Mouse (Mus musculus): ENCODE results near the gene S1pr1. TPM values are rescaled to one million over a fixed set of nuclear protein-coding genes. Genes with fewer than 3 reads are reported as not detected.

The S1pr1 gene
- total and polyA plus RNA-seq, 3 experiments, result 0.08 to 0.13 TPM; not detected in 1

DNA sequence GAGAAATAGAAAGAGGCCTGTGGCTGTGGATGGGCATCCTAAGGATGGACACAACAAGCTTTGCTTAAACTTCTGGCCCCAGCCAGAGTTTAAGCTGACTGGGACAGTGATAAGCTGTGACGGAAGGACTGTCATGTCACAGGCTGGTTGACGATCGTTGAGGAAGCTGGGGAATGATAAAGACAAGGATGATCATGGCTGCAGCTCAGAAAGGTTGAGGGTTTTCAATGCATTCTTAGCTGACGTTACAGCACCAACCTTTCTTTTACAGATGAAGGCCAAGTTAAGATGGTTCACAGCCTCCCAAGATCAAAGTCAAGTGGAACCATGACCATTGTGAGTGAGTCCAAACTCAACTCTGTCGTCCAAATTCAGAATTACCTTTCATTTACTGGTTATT, 40.2 kb downstream of the S1pr1 start:
- Histone ChIP-seq H3K9me3 (replicated peaks; ENCODE audit: insufficient read depth, low read length) (no peaks in the 10 kb centered on the region), H3K27me3 (ENCODE audit: control insufficient read depth in 1 of 2, insufficient read depth in 2 of 2, low read length in 2 of 2) (no peaks in the 10 kb centered on the region), H3K36me3 (ENCODE audit: control insufficient read depth in 1 of 2, insufficient read depth in 2 of 2, low read length in 2 of 2) (peaks cover 0 to 31% of the 10 kb centered on the region in 2 experiments; a peak in 2 of 4 replicates), H3K4me3 (ENCODE audit: control insufficient read depth in 1 of 2, insufficient read depth in 1 of 2, low read depth in 2 of 2, low read length in 2 of 2) (no peak overlapping the region), H3K9ac (ENCODE audit: control insufficient read depth, low read depth, low read length, poor library complexity, severe bottlenecking) (0 out of 2 replicates have a peak overlapping the region, but pooled peaks have one; percentile 6), H3K27ac (ENCODE audit: control insufficient read depth, low read depth, low read length) (peak overlapping the region; percentile 86), H3K79me2 (ENCODE audit: control insufficient read depth, insufficient read depth, low read length, poor library complexity) (no peaks in the 10 kb centered on the region), H3K4me1 (ENCODE audit: control insufficient read depth in 1 of 2, insufficient read depth in 2 of 2, low read length in 2 of 2) (peaks cover 21 to 26% of the 10 kb centered on the region in 2 experiments)
- DNase-seq (ENCODE audit: low read depth, low spot score), result peak; percentile 61
- TF ChIP-seq MXI1 (IDR thresholded peaks at IDR 0.05; ENCODE audit: low read depth, low read length), result peak; percentile 43; the same call in 1 of the 2 replicates
- TF ChIP-seq JUND (IDR thresholded peaks at IDR 0.05; ENCODE audit: low read depth, low read length), result no peak
- TF ChIP-seq UBTF (IDR thresholded peaks at IDR 0.05; ENCODE audit: borderline replicate concordance, insufficient read depth, low read depth, low read length), result no peak
- TF ChIP-seq GATA1 (IDR thresholded peaks at IDR 0.05; ENCODE audit: low read depth, low read length), result peak; percentile 66
- 0 out of 2 replicates have a peak, but pooled peaks have one; percentile 8 for TF ChIP-seq TAL1 (IDR thresholded peaks at IDR 0.05; ENCODE audit: low read length)
- TF ChIP-seq BHLHE40 (IDR thresholded peaks at IDR 0.05; ENCODE audit: borderline replicate concordance, low read depth, low read length), result no peak
- TF ChIP-seq MYC (IDR thresholded peaks at IDR 0.05; ENCODE audit: low read depth, low read length), result no peak
- TF ChIP-seq SMC3 (IDR thresholded peaks at IDR 0.05; ENCODE audit: low read depth, low read length), result no peak
- peak; percentile 75 to 77 for TF ChIP-seq EP300 (IDR thresholded peaks at IDR 0.05; ENCODE audit: low read depth in 1 of 2, low read length in 2 of 2)
- TF ChIP-seq MYB (IDR thresholded peaks at IDR 0.05; ENCODE audit: low read depth, low read length), result 0 out of 2 replicates have a peak, but pooled peaks have one; percentile 33
- no peak for TF ChIP-seq RAD21 (IDR thresholded peaks at IDR 0.05; ENCODE audit: low read depth, low read length)
- peak; percentile 54; the same call in 1 of the 2 replicates for TF ChIP-seq MAX (IDR thresholded peaks at IDR 0.05; ENCODE audit: low read length)
- no peak for TF ChIP-seq ZNF384 (IDR thresholded peaks at IDR 0.05; ENCODE audit: low read depth, low read length)
- peak; percentile 61; the same call in 1 of the 2 replicates for TF ChIP-seq SIN3A (IDR thresholded peaks at IDR 0.05; ENCODE audit: low read length)
- TF ChIP-seq MAZ (IDR thresholded peaks at IDR 0.05; ENCODE audit: low read depth, low read length), result no peak
- TF ChIP-seq USF1 (IDR thresholded peaks at IDR 0.05; ENCODE audit: low read depth, low read length), result no peak
- TF ChIP-seq ZKSCAN1 (IDR thresholded peaks at IDR 0.05; ENCODE audit: low read depth, low read length), result no peak
- no peak for TF ChIP-seq POLR2AphosphoS5 (IDR thresholded peaks at IDR 0.05; ENCODE audit: borderline replicate concordance, low read depth, low read length)
- TF ChIP-seq ZMIZ1 (IDR thresholded peaks at IDR 0.05; ENCODE audit: low read depth, low read length), result 0 out of 2 replicates have a peak, but pooled peaks have one; percentile 42
- peak; percentile 39; the same call in 1 of the 2 replicates for TF ChIP-seq HCFC1 (IDR thresholded peaks at IDR 0.05; ENCODE audit: low read depth, low read length)
- TF ChIP-seq E2F4 (IDR thresholded peaks at IDR 0.05; ENCODE audit: borderline replicate concordance, low read depth, low read length), result no peak
- TF ChIP-seq CHD2 (IDR thresholded peaks at IDR 0.05; ENCODE audit: low read length), result no peak
- TF ChIP-seq MAFK (IDR thresholded peaks at IDR 0.05; ENCODE audit: borderline replicate concordance, low read depth, low read length), result no peak
- no peak for TF ChIP-seq TBP (IDR thresholded peaks at IDR 0.05; ENCODE audit: low read depth, low read length)
- no peak for TF ChIP-seq NELFE (IDR thresholded peaks at IDR 0.05; ENCODE audit: low read depth, low read length)
- TF ChIP-seq GABPA (IDR thresholded peaks at IDR 0.05; ENCODE audit: low read depth, low read length), result no peak
- no peak for TF ChIP-seq POLR2AphosphoS2 (IDR thresholded peaks at IDR 0.05; ENCODE audit: low read length)
- 0 out of 2 replicates have a peak, but pooled peaks have one; percentile 88 for TF ChIP-seq CHD1 (IDR thresholded peaks at IDR 0.05; ENCODE audit: low read depth, low read length)
- TF ChIP-seq MEF2A (IDR thresholded peaks at IDR 0.05; ENCODE audit: extremely low read depth, insufficient replicate concordance, low read depth, low read length, poor library complexity, severe bottlenecking), result no peak
- TF ChIP-seq POLR2A (IDR thresholded peaks at IDR 0.05; ENCODE audit: control insufficient read depth in 1 of 2, insufficient read depth in 1 of 2, low read depth in 1 of 2, low read length in 2 of 2, poor library complexity in 1 of 2), result no peak
- TF ChIP-seq KAT2A (conservative IDR thresholded peaks at IDR 0.05; ENCODE audit: low read depth, low read length), result no peak
- no peak for TF ChIP-seq CTCF (IDR thresholded peaks at IDR 0.05 in 2 of 3, conservative IDR thresholded peaks at IDR 0.05 in 1 of 3; ENCODE audit: control insufficient read depth in 1 of 3, insufficient read depth in 1 of 3, low read depth in 2 of 3, low read length in 3 of 3, poor library complexity in 1 of 3, severe bottlenecking in 1 of 3)
- no peak for TF ChIP-seq USF2 (IDR thresholded peaks at IDR 0.05; ENCODE audit: borderline replicate concordance in 1 of 2, insufficient read depth in 1 of 2, low read depth in 1 of 2, low read length in 2 of 2)
- peak; percentile 74 for TF ChIP-seq ETS1 (IDR thresholded peaks at IDR 0.05; ENCODE audit: low read depth, low read length)
- TF ChIP-seq TCF12 (IDR thresholded peaks at IDR 0.05; ENCODE audit: low read depth, low read length), result no peak
- no peak for TF ChIP-seq NRF1 (IDR thresholded peaks at IDR 0.05; ENCODE audit: insufficient read depth, low read depth, low read length, poor library complexity, severe bottlenecking)
- TF ChIP-seq ZC3H11A (IDR thresholded peaks at IDR 0.05; ENCODE audit: low read depth, low read length), result no peak; the same call in 1 of the 2 replicates

All from MEL (cell line).